Mouse (Mus musculus) kidney, postnatal 14 days (tissue): Measurements from ENCODE around the gene Stat5a.
A peak's percentile ranks its signal among the peaks of the same experiment; 100 is the strongest.

ENCODE experiments used
- DNase-seq: peaks from one replicate; pipeline ENCODE4 v3.0.0; 2022; ENCODE audit warnings: mixed read lengths

Stat5a gene

GRCm38 (mm10) chr11:100863141-100863540 lies 4.0 kb downstream of the Stat5a start:
- no peak for DNase-seq

DNA sequence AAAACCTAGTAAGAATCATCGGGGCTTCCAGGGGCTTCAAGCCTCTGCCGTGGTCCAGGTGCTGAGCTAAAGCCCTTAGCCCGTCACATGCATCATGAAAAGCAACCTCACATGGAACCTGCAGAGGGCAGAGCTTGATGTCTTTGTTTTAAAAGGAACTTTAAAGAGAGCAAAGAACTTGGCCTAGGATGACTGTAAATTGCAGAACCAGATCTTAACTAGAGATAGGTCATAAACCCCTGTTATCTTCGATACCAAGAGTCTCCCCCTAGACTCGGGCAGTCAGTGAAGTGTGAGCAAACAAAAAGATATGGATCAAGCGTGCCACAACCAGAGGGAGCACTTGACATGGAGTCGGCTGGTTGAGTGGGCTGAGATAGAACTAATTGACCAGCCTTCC lies 6.5 kb downstream of the Stat5a start:
- no peak for DNase-seq

GRCm38 (mm10) chr11:100870256-100870967 lies 11.3 kb downstream of the Stat5a start:
- peak; percentile 64 for DNase-seq

GRCm38 (mm10) chr11:100870968-100871350 lies 11.8 kb downstream of the Stat5a start:
- DNase-seq, result no peak

- DNase-seq, result peak; percentile 47
These were observed 16.6 kb downstream of the Stat5a start for GRCm38 (mm10) chr11:100875761-100876160.

DNA sequence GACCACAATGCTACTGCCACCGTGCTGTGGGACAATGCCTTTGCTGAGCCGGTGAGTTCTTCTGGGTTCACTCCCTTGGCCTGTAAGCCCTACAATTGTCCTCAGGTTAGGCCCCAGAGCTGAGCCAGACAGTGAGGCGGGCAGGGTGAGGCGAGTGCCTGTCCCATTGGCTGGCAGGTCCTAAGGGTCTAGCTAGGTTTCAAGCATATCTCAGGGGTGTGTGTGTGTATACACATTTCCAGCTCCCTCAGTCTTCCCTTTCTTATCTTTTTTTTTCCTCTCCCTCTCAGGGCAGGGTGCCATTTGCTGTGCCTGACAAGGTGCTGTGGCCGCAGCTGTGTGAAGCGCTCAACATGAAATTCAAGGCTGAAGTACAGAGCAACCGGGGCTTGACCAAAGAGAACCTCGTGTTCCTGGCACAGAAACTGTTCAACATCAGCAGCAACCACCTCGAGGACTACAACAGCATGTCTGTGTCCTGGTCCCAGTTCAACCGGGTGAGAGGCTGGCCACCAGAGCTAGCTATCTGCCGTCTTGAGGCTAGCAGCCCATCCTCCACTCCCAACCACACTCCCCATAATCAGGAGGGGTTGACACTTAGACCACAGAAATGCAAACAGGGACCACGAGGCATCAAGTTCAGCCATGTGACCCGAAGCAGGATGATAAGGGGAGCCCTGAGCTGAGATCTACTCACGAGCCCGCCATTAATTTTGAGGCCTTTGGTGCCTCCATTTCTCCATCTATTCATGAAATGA lies 20.3 kb downstream of the Stat5a start:
- DNase-seq, result no peak

GRCm38 (mm10) chr11:100883640-100884039 lies 24.5 kb downstream of the Stat5a start:
- DNase-seq, result no peak

- no peak for DNase-seq
These were observed 26.3 kb downstream of the Stat5a start for GRCm38 (mm10) chr11:100885472-100885871.

DNA sequence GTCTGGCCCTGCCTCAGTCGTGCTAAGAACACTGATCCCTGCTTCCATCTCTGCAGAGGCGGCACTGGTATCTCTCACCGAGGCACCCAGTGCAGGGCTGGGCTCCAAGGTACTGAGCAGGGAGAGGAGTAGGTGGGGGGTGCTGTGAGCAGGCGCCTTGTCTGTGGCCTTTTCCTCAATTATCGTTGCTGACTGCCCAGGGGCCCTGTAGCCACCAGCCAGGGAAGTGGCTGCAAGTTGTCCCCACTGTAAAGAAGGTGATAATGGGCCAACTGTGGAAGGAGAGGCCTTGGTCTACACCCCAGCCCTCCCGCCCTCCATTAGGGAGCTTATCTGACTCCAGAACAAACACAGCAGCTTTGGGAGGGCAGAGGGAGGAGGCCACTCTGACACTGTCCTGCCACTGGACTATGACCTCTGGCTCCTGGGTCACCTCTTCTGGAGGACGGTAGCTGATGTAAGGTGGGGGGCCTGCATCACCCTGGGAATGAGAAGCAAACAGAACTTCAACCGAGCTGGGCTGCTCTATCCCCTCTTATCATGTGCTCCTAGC lies 27.1 kb downstream of the Stat5a start:
- no peak for DNase-seq

GRCm38 (mm10) chr11:100887236-100887635 lies 28.1 kb downstream of the Stat5a start:
- no peak for DNase-seq

GRCm38 (mm10) chr11:100887764-100888163 lies 28.6 kb downstream of the Stat5a start:
- no peak for DNase-seq

DNA sequence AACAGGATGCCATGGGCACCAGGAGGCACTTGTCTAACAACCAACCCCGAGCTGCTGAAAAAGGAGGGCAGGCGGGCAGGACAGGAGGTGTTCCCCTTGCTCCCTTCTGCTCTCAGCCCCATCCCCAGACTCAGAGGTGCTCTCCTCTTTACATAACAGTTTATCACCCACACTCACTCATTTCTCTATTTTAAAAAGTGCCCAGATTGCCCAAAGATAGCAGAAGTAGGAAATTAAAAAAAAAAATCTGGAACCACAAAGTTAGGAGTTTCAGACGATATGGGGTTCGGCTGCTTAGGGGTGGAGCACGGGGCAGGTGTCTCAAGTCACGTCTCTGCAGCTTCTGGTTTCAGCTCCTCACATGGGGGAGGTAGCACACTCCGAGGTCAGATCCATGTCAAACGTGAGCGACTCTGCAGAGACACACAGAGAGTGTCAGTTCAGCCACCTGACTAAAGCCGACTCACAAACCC lies 29.2 kb downstream of the Stat5a start:
- DNase-seq, result no peak

- DNase-seq, result no peak
These were observed 31.3 kb downstream of the Stat5a start for GRCm38 (mm10) chr11:100890481-100890880.

GRCm38 (mm10) chr11:100891256-100892123 lies 32.3 kb downstream of the Stat5a start:
- DNase-seq, result no peak

- DNase-seq, result no peak
These were observed 33.3 kb downstream of the Stat5a start for GRCm38 (mm10) chr11:100892435-100892834.

- DNase-seq, result peak; percentile 91
These were observed 34.3 kb downstream of the Stat5a start for GRCm38 (mm10) chr11:100893482-100893881.

- no peak for DNase-seq
These were observed 35.2 kb downstream of the Stat5a start for GRCm38 (mm10) chr11:100894146-100894918.

DNA sequence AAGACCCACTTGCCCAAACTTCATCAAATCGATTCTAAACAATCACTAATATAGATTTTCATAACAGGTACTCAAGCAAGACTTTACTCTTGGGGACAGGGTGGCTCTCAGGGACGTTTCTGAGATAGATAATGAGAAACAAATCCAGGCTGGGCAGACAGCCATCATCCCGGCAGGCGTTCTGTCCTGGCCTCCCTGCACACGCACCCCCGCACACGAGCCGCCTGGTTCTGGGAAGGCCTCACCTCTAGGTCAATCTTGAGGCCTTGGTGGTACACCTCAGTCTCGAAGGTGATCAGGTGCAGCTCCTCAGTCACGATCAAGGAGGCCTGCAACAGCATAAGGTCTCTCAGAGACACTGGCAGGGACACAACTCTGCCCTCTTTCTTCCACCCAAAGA lies 36.9 kb downstream of the Stat5a start:
- DNase-seq, result no peak

GRCm38 (mm10) chr11:100897294-100898231 lies 38.4 kb downstream of the Stat5a start:
- no peak for DNase-seq

DNA sequence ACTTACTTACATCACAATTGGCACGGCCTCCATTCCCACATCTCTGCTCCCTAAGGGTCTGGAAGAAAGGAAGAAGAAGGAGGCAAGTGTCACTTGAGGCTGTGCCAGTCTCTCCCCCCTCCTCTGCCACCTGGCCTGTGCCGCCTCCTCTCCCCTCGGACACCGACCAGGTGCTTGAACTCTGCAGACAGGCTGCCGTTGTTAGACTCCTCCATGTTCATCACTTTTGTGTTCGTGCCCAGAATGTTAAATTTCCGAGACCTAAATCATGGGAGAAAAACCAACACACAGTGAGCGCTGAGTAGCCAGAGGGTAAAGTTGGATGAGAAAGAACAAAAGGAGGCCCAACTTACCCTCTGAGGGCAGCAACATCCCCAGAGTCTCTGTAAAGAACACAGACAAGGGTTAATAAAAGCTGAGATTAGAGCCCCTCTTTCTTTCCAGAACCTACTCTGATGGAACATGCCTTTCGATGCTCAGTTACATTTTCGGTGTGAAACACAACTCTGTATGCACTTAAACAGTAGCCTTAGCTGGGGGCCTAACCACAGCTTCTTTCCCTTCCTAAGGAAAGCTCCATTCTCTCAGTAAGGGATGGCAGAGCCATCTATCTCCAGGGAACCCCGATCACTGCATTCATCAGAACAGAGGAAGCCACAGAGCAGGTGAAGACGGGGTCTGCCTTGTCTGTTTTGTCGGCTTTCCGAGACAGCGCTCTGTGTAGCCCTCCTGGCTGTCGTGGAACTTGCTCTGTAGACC lies 39.5 kb downstream of the Stat5a start:
- no peak for DNase-seq
